In the genomic region with DNA sequence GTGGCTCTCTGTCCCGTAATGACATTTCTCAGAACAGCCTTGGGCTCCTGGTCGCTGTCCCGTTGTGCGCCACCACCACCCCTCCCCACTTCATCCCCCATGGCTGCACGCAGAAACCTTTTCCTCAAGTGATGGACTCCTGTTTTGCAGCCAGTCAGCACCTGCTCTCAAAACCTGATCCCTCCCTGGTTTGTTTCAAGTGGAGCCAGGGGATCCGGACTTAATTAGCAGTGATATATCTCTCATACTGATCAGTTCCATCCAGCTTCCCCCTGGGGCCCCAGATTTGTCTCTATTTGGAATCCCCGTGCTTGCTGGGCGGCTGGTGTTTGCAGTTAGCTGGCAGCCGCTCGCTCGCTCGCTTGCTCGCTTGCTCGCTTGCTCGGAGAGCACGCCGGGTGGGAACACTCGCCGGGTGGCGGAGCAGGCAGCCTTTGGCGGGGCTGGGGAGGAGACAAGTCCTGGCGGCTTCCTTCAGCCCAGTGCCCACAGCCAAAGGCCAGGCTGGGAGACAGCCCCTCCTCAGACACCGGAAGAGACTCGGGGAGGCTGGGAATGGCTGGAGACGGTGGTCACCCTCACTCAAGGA, we compare ENCODE assay signal across 8 mouse cellular contexts.
DNase-seq lines count a peak whose midpoint lies in the region; ATAC-seq and TF ChIP-seq lines count a peak whose summit lies in the region.

No protein-coding gene starts in this region.

- peak overlapping the region; percentile 59 for H3K9ac ChIP-seq in forebrain, embryonic 16.5 days (replicated peaks; ENCODE audit: low read depth, low read length)
- peak overlapping the region; percentile 48 for H3K9ac ChIP-seq in hindbrain, postnatal 0 days (replicated peaks; ENCODE audit: low read length)
- peak overlapping the region; percentile 72 for H3K9ac ChIP-seq in limb, embryonic 13.5 days
- H3K9ac ChIP-seq in midbrain, embryonic 15.5 days: peak overlapping the region; percentile 37

- H3K4me1 ChIP-seq in forebrain, embryonic 16.5 days (replicated peaks; ENCODE audit: control insufficient read depth, insufficient read depth, low read length): peaks cover 22% of the 10 kb centered on the region
- H3K4me1 ChIP-seq in hindbrain, postnatal 0 days (ENCODE audit: insufficient read depth, low read length): peaks cover 19% of the 10 kb centered on the region
- peaks cover 25% of the 10 kb centered on the region for H3K4me1 ChIP-seq in limb, embryonic 13.5 days
- peaks cover 33% of the 10 kb centered on the region for H3K4me1 ChIP-seq in midbrain, embryonic 15.5 days
- H3K4me1 ChIP-seq in thymus, adult 2 months (replicated peaks; ENCODE audit: control insufficient read depth, insufficient read depth, low read length): peaks cover 47% of the 10 kb centered on the region

- peak overlapping the region; percentile 82 for H3K27ac ChIP-seq in forebrain, embryonic 16.5 days (ENCODE audit: low read length)
- H3K27ac ChIP-seq in hindbrain, postnatal 0 days: peak overlapping the region; percentile 86
- H3K27ac ChIP-seq in limb, embryonic 13.5 days: peak overlapping the region; percentile 80; the same call in 1 of the 2 replicates
- H3K27ac ChIP-seq in midbrain, embryonic 15.5 days: peak overlapping the region; percentile 87
- H3K27ac ChIP-seq in thymus, adult 2 months (ENCODE audit: control insufficient read depth, insufficient read depth, low read length): peak overlapping the region; percentile 99

- H3K4me3 ChIP-seq in forebrain, embryonic 16.5 days (replicated peaks; ENCODE audit: low read length): peak overlapping the region; percentile 42
- H3K4me3 ChIP-seq in hindbrain, postnatal 0 days (ENCODE audit: low read length): peak overlapping the region; percentile 37
- H3K4me3 ChIP-seq in limb, embryonic 13.5 days: peak overlapping the region; percentile 39
- H3K4me3 ChIP-seq in midbrain, embryonic 15.5 days: peak overlapping the region; percentile 35
- peak overlapping the region; percentile 49 for H3K4me3 ChIP-seq in thymus, adult 2 months (ENCODE audit: control insufficient read depth, insufficient read depth, low read length)

- DNase-seq in gastrocnemius, postnatal 10 days: peak; percentile 46
- DNase-seq in gastrocnemius, adult 18-20 months (ENCODE audit: low spot score): no peak
- DNase-seq in cerebellum, adult 18-20 months: peak; percentile 20 to 42
- peak; percentile 84 for DNase-seq in hindbrain, postnatal 0 days (ENCODE audit: low spot score)
- peak; percentile 60 for DNase-seq in thymus, adult 2 months

- no peaks in the 10 kb centered on the region for H3K27me3 ChIP-seq in forebrain, embryonic 16.5 days (replicated peaks; ENCODE audit: control insufficient read depth, insufficient read depth, low read length)
- no peaks in the 10 kb centered on the region for H3K27me3 ChIP-seq in hindbrain, postnatal 0 days (ENCODE audit: insufficient read depth, low read length)
- no peaks in the 10 kb centered on the region for H3K27me3 ChIP-seq in limb, embryonic 13.5 days
- no peaks in the 10 kb centered on the region for H3K27me3 ChIP-seq in midbrain, embryonic 15.5 days (replicated peaks)
- H3K27me3 ChIP-seq in thymus, adult 2 months (ENCODE audit: control insufficient read depth, insufficient read depth, low read length): no peaks in the 10 kb centered on the region

- TF ChIP-seq CTCF in hindbrain, postnatal 0 days (IDR thresholded peaks at IDR 0.05; ENCODE audit: low read depth): no peak
- no peak for TF ChIP-seq CTCF in thymus, adult 2 months (IDR thresholded peaks at IDR 0.05; ENCODE audit: borderline replicate concordance, control insufficient read depth, extremely low read depth, insufficient read depth, low read length, poor library complexity)

- ATAC-seq in forebrain, embryonic 16.5 days: peak; percentile 88
- ATAC-seq in hindbrain, postnatal 0 days: peak; percentile 86
- peak; percentile 67; the same call in 1 of the 2 replicates for ATAC-seq in limb, embryonic 13.5 days (ENCODE audit: low FRiP score, low read depth)
- peak; percentile 87 for ATAC-seq in midbrain, embryonic 15.5 days (replicated peaks)

- H3K9me3 ChIP-seq in forebrain, embryonic 16.5 days (ENCODE audit: control insufficient read depth, low read length): no peaks in the 10 kb centered on the region
- H3K9me3 ChIP-seq in hindbrain, postnatal 0 days (ENCODE audit: low read length): no peaks in the 10 kb centered on the region
- H3K9me3 ChIP-seq in limb, embryonic 13.5 days: no peaks in the 10 kb centered on the region
- H3K9me3 ChIP-seq in midbrain, embryonic 15.5 days: no peaks in the 10 kb centered on the region

- WGBS in forebrain, embryonic 16.5 days: under 1% methylated on average over 25 of the region's 25 CpGs
- 0% methylated on average over 25 of the region's 25 CpGs for WGBS in hindbrain, postnatal 0 days
- under 1% methylated on average over 25 of the region's 25 CpGs for WGBS in limb, embryonic 13.5 days
- WGBS in midbrain, embryonic 15.5 days: under 1% methylated on average over 25 of the region's 25 CpGs
- under 1% methylated on average over 25 of the region's 25 CpGs for WGBS in thymus, adult 2 months

- H3K4me2 ChIP-seq in forebrain, embryonic 16.5 days (ENCODE audit: low read length): peak overlapping the region; percentile 74
- peak overlapping the region; percentile 75 for H3K4me2 ChIP-seq in hindbrain, postnatal 0 days (ENCODE audit: low read depth, low read length)
- H3K4me2 ChIP-seq in limb, embryonic 13.5 days (replicated peaks): peak overlapping the region; percentile 74
- peak overlapping the region; percentile 71 for H3K4me2 ChIP-seq in midbrain, embryonic 15.5 days

- H3K36me3 ChIP-seq in forebrain, embryonic 16.5 days (ENCODE audit: control insufficient read depth, insufficient read depth): no peaks in the 10 kb centered on the region
- no peaks in the 10 kb centered on the region for H3K36me3 ChIP-seq in hindbrain, postnatal 0 days (ENCODE audit: insufficient read depth, low read length)
- H3K36me3 ChIP-seq in limb, embryonic 13.5 days: no peaks in the 10 kb centered on the region
- H3K36me3 ChIP-seq in midbrain, embryonic 15.5 days (replicated peaks): no peaks in the 10 kb centered on the region
- H3K36me3 ChIP-seq in thymus, adult 2 months (ENCODE audit: control insufficient read depth, insufficient read depth, low read length): no peaks in the 10 kb centered on the region

- TF ChIP-seq POLR2A in thymus, adult 2 months (IDR thresholded peaks at IDR 0.05; ENCODE audit: control insufficient read depth, extremely low read depth, insufficient read depth, low read length, poor library complexity): peak; percentile 73; the same call in 1 of the 2 replicates
